In genomic region chr16:4267857-4268666, GRCm38 (mm10) we compare ENCODE assay signal across 8 mouse cellular contexts. TPM values are rescaled to one million over a fixed set of nuclear protein-coding genes. Genes with fewer than 3 reads are reported as not detected.
A peak's percentile ranks its signal among the peaks of the same experiment; 100 is the strongest.
DNase-seq lines count a peak whose midpoint lies in the region; TF ChIP-seq lines count a peak whose summit lies in the region.

No protein-coding gene starts in this region.

- peak; percentile 41; the same call in 1 of the 2 replicates for TF ChIP-seq CTCF in cortical plate, adult 2 months (IDR thresholded peaks at IDR 0.05; ENCODE audit: extremely low read depth, insufficient read depth, low read length)

- DNase-seq in adrenal gland, adult (ENCODE audit: inconsistent age in 2 of 2, low spot score in 1 of 2) = peak; percentile 87 to 96
- DNase-seq in gastrocnemius, postnatal 25 days = peak; percentile 79
- peak; percentile 65 for DNase-seq in induced T-regulatory cell, adult 2 months (ENCODE audit: low read depth)
- peak; percentile 52 to 62 for DNase-seq in left cerebral cortex, postnatal 36 days (ENCODE audit: low spot score in 2 of 2)
- peak; percentile 86 for DNase-seq in midbrain, embryonic 10.5 days (ENCODE audit: low spot score)
- DNase-seq in right cerebral cortex, postnatal 4 days = peak; percentile 80
- peak; percentile 72 for DNase-seq in yolk sac, embryonic 10.5 days (ENCODE audit: low spot score)

- no peaks in the 10 kb centered on the region for H3K36me3 ChIP-seq in midbrain, embryonic 10.5 days

- peak overlapping the region; percentile 25 for H3K4me3 ChIP-seq in cortical plate, adult 2 months (ENCODE audit: insufficient read depth, low read length)
- peak overlapping the region; percentile 58 for H3K4me3 ChIP-seq in midbrain, embryonic 10.5 days

- intact Hi-C loops in left cerebral cortex, postnatal 36 days (cut with DNase I) = no loop called here

- H3K27ac ChIP-seq in cortical plate, adult 2 months (ENCODE audit: insufficient read depth, low read length) = no peak overlapping the region
- peak overlapping the region; percentile 78 for H3K27ac ChIP-seq in midbrain, embryonic 10.5 days (replicated peaks)

- WGBS in midbrain, embryonic 10.5 days = 9% methylated on average over 40 of the region's 40 CpGs

- H3K9me3 ChIP-seq in midbrain, embryonic 10.5 days (replicated peaks) = no peaks in the 10 kb centered on the region

- TF ChIP-seq POLR2A in cortical plate, adult 2 months (IDR thresholded peaks at IDR 0.05; ENCODE audit: extremely low read depth, insufficient read depth, low read length) = no peak

- H3K4me1 ChIP-seq in cortical plate, adult 2 months (ENCODE audit: control insufficient read depth, insufficient read depth, low read length) = peaks cover 2% of the 10 kb centered on the region; the same call in 1 of the 2 replicates
- peaks cover 9% of the 10 kb centered on the region for H3K4me1 ChIP-seq in midbrain, embryonic 10.5 days

- H3K27me3 ChIP-seq in midbrain, embryonic 10.5 days (ENCODE audit: low read depth, poor library complexity, severe bottlenecking) = peaks cover 17% of the 10 kb centered on the region

RNA-seq across cellular contexts. Expression of gene Crebbp, which starts 54.3 kb away (rescaled TPM):
- 24.8 and 26.8 TPM in 2 replicates for polyA plus RNA-seq in cortical plate, adult 2 months (2012; rRNA removed)
- total RNA-seq in gastrocnemius, postnatal 25 days (2021) = 10 to 100 TPM; 26.3 to 29.6 TPM
- 10 to 100 TPM; 76.3 to 97.8 TPM for total RNA-seq in left cerebral cortex, postnatal 36 days (2021)
- 27.7 and 30.2 TPM in 2 replicates for polyA plus RNA-seq in midbrain, embryonic 10.5 days (2016; fragmentation: Nextera tagmentation; extraction: Ambion mirVana)
